Mouse (Mus musculus) stomach, embryonic 14.5 days (tissue): Measurements from ENCODE around the gene Preb. TPM values are rescaled to one million over a fixed set of nuclear protein-coding genes. Genes with fewer than 3 reads are reported as not detected.
A peak's percentile ranks its signal among the peaks of the same experiment; 100 is the strongest.

Experiments
- ATAC-seq: fragments of 200-750 bp; cut with Nextera tagmentation; 2 replicates; pipeline ENCODE4 v1.8.0; 2017; ENCODE audit warnings: low read depth, moderate TSS enrichment; ENCODE audit not compliant: insufficient number of reproducible peaks, insufficient read depth, low FRiP score
- H3K27ac ChIP-seq: fragments of 300-500 bp; sonication (generic); 2 replicates; pipeline ENCODE4 v1.5.1; 2014; ENCODE audit warnings: mild to moderate bottlenecking, low read length, moderate library complexity, mixed read lengths
- H3K27me3 ChIP-seq: fragments of 300-500 bp; sonication (generic); 2 replicates; pipeline ENCODE4 v1.6.1; 2014; ENCODE audit warnings: low read length, control low read depth, mixed read lengths; ENCODE audit not compliant: control insufficient read depth, insufficient read depth
- H3K36me3 ChIP-seq: fragments of 300-500 bp; sonication (generic); 2 replicates; pipeline ENCODE4 v1.6.1; 2014; ENCODE audit warnings: mild to moderate bottlenecking, control low read depth, low read length, moderate library complexity, mixed read lengths; ENCODE audit not compliant: control insufficient read depth, insufficient read depth
- H3K4me1 ChIP-seq: fragments of 300-500 bp; sonication (generic); 2 replicates; pipeline ENCODE4 v1.6.1; 2014; ENCODE audit warnings: low read length, control low read depth, mixed read lengths; ENCODE audit not compliant: control insufficient read depth, insufficient read depth
- H3K4me2 ChIP-seq: fragments of 300-500 bp; sonication (generic); replicated peaks from 2 replicates; pipeline ENCODE4 v1.6.1; 2014; ENCODE audit warnings: low read depth, low read length, control low read depth
- H3K4me3 ChIP-seq: fragments of 300-500 bp; sonication (generic); 2 replicates; pipeline ENCODE4 v1.5.1; 2014; ENCODE audit warnings: low read depth, low read length, control low read depth
- H3K9ac ChIP-seq: fragments of 300-500 bp; sonication (generic); replicated peaks from 2 replicates; pipeline ENCODE4 v1.6.1; 2014; ENCODE audit warnings: low read depth, mild to moderate bottlenecking, control low read depth, low read length, moderate library complexity, mixed read lengths
- H3K9me3 ChIP-seq: fragments of 300-500 bp; sonication (generic); 2 replicates; pipeline ENCODE4 v1.6.1; 2016; ENCODE audit warnings: low read depth, low read length, control low read depth; ENCODE audit not compliant: control insufficient read depth
- WGBS: fragments of 180-500 bp; shearing (Covaris S2); extraction: QIAGEN DNeasy Blood & Tissue Kit; methylation state at CpG from one replicate; pipeline ENCODE4 v1.1.7; 2014; 5-methylcytosine and 5-hydroxymethylcytosine counted together
- polyA plus RNA-seq: library from polyadenylated mRNA; unstranded; fragments of >200 nt; fragmentation: Nextera tagmentation; extraction: Ambion mirVana; gene quantifications from 2 replicates; pipeline ENCODE4 v1.2.1, GENCODE M21; 2014

Gene Preb
- polyA plus RNA-seq, 1 experiment from 2014 or later = 102 TPM

GRCm38 (mm10) chr5:30960814-30961213 is 653 bp upstream of the Preb start:
- no peak overlapping the region for H3K4me3 ChIP-seq
- WGBS = 93% methylated on average over 2 of the region's 2 CpGs
- ATAC-seq = no peak

DNA sequence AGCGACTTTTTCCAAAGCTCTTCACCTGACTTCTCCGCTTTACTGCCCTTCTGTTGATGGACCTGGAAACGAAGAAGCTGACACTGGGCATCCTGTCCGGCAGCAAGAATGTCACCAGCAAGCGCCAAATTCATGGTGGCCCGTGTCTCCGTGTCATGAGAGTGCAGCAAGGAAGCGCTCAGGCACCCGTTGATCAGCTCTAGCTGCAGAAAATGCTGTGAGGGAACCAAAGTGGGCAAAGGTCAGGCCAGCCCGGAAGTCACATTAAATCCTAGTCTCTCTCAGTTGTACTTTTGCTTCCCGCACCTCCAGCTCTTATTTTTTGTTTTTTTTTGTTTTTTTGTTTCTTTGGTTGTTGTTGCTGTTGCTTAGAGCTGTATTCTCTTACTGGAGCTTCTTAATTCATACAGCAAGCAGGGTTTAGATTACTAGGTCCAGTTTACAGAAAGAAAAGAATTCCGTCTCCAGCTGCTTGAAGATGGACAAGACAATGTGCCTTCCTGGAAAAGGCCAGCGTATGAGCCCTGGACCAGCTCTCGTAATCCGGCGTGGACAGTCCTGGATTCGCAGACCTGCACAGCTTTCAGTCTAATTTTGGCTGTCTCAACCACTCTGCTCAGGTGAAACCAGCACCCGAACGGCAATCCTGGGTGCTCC is 835 bp downstream of the Preb start:
- peaks cover 18% of the 10 kb centered on the region; the same call in 1 of the 2 replicates for H3K4me1 ChIP-seq
- peak overlapping the region; percentile 88; the same call in 1 of the 2 replicates for H3K27ac ChIP-seq
- H3K36me3 ChIP-seq = peaks cover 27% of the 10 kb centered on the region
- 0 out of 2 replicates have a peak, but pooled peaks have one; percentile 16 for ATAC-seq
- WGBS = 25% methylated on average over 19 of the region's 19 CpGs
- H3K9ac ChIP-seq = peak overlapping the region; percentile 77
- no peaks in the 10 kb centered on the region for H3K9me3 ChIP-seq
- peak overlapping the region; percentile 66 for H3K4me2 ChIP-seq
- peak overlapping the region; percentile 79 for H3K4me3 ChIP-seq
- H3K27me3 ChIP-seq = no peaks in the 10 kb centered on the region

More at GRCm38 (mm10) chr5:30960814-30961213, 653 bp upstream of the Preb start:
- peaks cover 14% of the 10 kb centered on the region for H3K36me3 ChIP-seq
- H3K9me3 ChIP-seq = no peaks in the 10 kb centered on the region
- no peak overlapping the region for H3K9ac ChIP-seq
- no peaks in the 10 kb centered on the region for H3K27me3 ChIP-seq
- no peak overlapping the region for H3K27ac ChIP-seq
- H3K4me1 ChIP-seq = peaks cover 18% of the 10 kb centered on the region; the same call in 1 of the 2 replicates
- peak overlapping the region; percentile 54; the same call in 1 of the 2 replicates for H3K4me2 ChIP-seq

GRCm38 (mm10) chr5:30957891-30958290 is 2.3 kb downstream of the Preb start:
- Histone ChIP-seq H3K9me3 (no peaks in the 10 kb centered on the region), H3K4me1 (peaks cover 18% of the 10 kb centered on the region; the same call in 1 of the 2 replicates), H3K27me3 (no peaks in the 10 kb centered on the region), H3K4me2 (peak overlapping the region; percentile 66; the same call in 1 of the 2 replicates), H3K4me3 (no peak overlapping the region), H3K9ac (no peak overlapping the region), H3K36me3 (peaks cover 36% of the 10 kb centered on the region), H3K27ac (no peak overlapping the region)
- WGBS = 96% methylated on average over 6 of the region's 6 CpGs
- ATAC-seq = no peak

GRCm38 (mm10) chr5:30955751-30956150 is 4.4 kb downstream of the Preb start:
- peaks cover 21% of the 10 kb centered on the region; the same call in 1 of the 2 replicates for H3K4me1 ChIP-seq

GRCm38 (mm10) chr5:30954556-30954955 is 5.6 kb downstream of the Preb start:
- H3K4me1 ChIP-seq = peaks cover 27% of the 10 kb centered on the region; the same call in 1 of the 2 replicates
- no peaks in the 10 kb centered on the region for H3K27me3 ChIP-seq
- no peak overlapping the region for H3K4me2 ChIP-seq
- no peak overlapping the region for H3K4me3 ChIP-seq
- H3K9ac ChIP-seq = no peak overlapping the region
- H3K9me3 ChIP-seq = no peaks in the 10 kb centered on the region
- H3K27ac ChIP-seq = no peak overlapping the region
- ATAC-seq = no peak
- 93% methylated on average over 9 of the region's 9 CpGs for WGBS
- peaks cover 44% of the 10 kb centered on the region for H3K36me3 ChIP-seq

More at GRCm38 (mm10) chr5:30955751-30956150, 4.4 kb downstream of the Preb start:
- H3K9ac ChIP-seq = no peak overlapping the region
- H3K27ac ChIP-seq = no peak overlapping the region
- ATAC-seq = no peak
- H3K9me3 ChIP-seq = no peaks in the 10 kb centered on the region
- no peaks in the 10 kb centered on the region for H3K27me3 ChIP-seq
- 93% methylated on average over 6 of the region's 6 CpGs for WGBS
- peaks cover 44% of the 10 kb centered on the region for H3K36me3 ChIP-seq
- H3K4me3 ChIP-seq = no peak overlapping the region
- H3K4me2 ChIP-seq = no peak overlapping the region

GRCm38 (mm10) chr5:30954065-30954464 is 6.1 kb downstream of the Preb start:
- H3K9me3 ChIP-seq = no peaks in the 10 kb centered on the region
- H3K4me3 ChIP-seq = no peak overlapping the region
- no peaks in the 10 kb centered on the region for H3K27me3 ChIP-seq
- 97% methylated on average over 6 of the region's 6 CpGs for WGBS
- peaks cover 27% of the 10 kb centered on the region; the same call in 1 of the 2 replicates for H3K4me1 ChIP-seq
- no peak overlapping the region for H3K9ac ChIP-seq
- no peak for ATAC-seq
- H3K36me3 ChIP-seq = peaks cover 44% of the 10 kb centered on the region
- no peak overlapping the region for H3K4me2 ChIP-seq
- H3K27ac ChIP-seq = no peak overlapping the region

DNA sequence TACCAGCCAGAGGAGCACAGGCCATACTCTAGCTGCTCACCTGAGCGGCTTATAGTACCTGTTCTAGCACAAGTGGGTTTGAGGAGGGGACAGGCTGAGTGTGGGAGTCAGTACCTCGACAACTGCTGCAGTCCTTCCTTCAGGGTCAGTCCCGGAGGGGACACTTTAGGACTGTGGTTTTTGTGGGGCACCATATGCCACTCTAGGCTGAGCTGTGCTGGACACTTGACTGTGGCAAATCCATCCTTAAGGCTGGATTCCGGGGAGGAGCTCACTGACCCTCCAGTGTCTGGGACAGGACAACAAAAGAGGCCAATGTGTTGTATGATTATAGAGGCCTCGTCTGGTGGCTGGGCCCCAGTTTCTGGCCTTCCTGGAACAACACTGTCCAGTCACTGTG is 7.6 kb downstream of the Preb start:
- Histone ChIP-seq H3K4me2 (no peak overlapping the region), H3K9ac (no peak overlapping the region), H3K27me3 (no peaks in the 10 kb centered on the region), H3K4me1 (0 out of 2 replicates have a peak, but pooled peaks cover 15% of the 10 kb centered on the region), H3K4me3 (no peak overlapping the region), H3K27ac (no peak overlapping the region), H3K9me3 (no peaks in the 10 kb centered on the region), H3K36me3 (peaks cover 32% of the 10 kb centered on the region)
- ATAC-seq = no peak
- 81% methylated on average over 5 of the region's 5 CpGs for WGBS

DNA sequence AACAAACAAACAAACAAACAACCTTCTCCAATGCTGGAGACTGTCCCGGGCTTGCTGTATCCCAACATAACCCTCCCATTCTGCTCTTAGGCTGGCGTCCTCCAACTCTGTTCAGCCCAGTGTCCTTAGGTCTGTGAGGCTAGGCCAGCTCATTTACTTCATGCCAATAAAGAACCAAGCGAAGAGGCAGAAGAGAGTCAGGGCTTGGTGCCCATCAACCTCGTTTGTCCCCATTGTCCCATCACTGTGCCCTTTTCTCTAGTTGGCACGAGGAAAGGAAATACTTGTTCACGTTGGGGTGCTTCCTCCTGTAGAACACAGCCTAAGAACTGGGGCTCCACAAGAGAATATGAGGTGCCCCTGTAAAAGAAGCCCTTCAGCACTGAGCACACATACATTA is 8.5 kb downstream of the Preb start:
- 0 out of 2 replicates have a peak, but pooled peaks cover 15% of the 10 kb centered on the region for H3K4me1 ChIP-seq
- no peaks in the 10 kb centered on the region for H3K9me3 ChIP-seq
- H3K27ac ChIP-seq = no peak overlapping the region
- H3K4me3 ChIP-seq = no peak overlapping the region
- WGBS = 85% methylated on average over 6 of the region's 6 CpGs
- H3K9ac ChIP-seq = no peak overlapping the region
- no peak for ATAC-seq
- H3K36me3 ChIP-seq = peaks cover 31% of the 10 kb centered on the region
- H3K27me3 ChIP-seq = no peaks in the 10 kb centered on the region
- H3K4me2 ChIP-seq = no peak overlapping the region
